ENCODE assay signal across 12 mouse cellular contexts in genomic region chr13:55495702-55496101, GRCm38 (mm10). TPM values are rescaled to one million over a fixed set of nuclear protein-coding genes. Genes with fewer than 3 reads are reported as not detected.
DNase-seq lines count a peak whose midpoint lies in the region; ATAC-seq lines count a peak whose summit lies in the region.
"Had no signal": no experiment of that assay in that cellular context is flagged by ENCODE, and none has a peak within 500 bp of the region (broad histone marks: within the 10 kb centered on the region; RNA-seq: fewer than 3 reads in every experiment).

No protein-coding gene starts in this region.

- no peak overlapping the region for H3K9ac ChIP-seq in hindbrain, embryonic 15.5 days
- H3K9ac ChIP-seq in neural tube, embryonic 15.5 days (replicated peaks), result 0 out of 2 replicates have a peak overlapping the region, but pooled peaks have one; percentile 14
- H3K9ac ChIP-seq: liver, embryonic 15.5 days had no signal

- no peak for ATAC-seq in cerebellum, adult (ENCODE audit: insufficient number of reproducible peaks, low FRiP score, low TSS enrichment)
- no peak for ATAC-seq in hindbrain, embryonic 15.5 days (ENCODE audit: low FRiP score, low read depth)
- ATAC-seq in neural tube, embryonic 15.5 days (ENCODE audit: low FRiP score), result no peak
- ATAC-seq: inflammation-experienced regulatory T-cells, adult 6 months had no signal

- H3K27ac ChIP-seq in hindbrain, embryonic 15.5 days (replicated peaks), result peak overlapping the region; percentile 7; the same call in 1 of the 2 replicates
- H3K27ac ChIP-seq in neural tube, embryonic 15.5 days (replicated peaks), result 0 out of 2 replicates have a peak overlapping the region, but pooled peaks have one; percentile 25
- H3K27ac ChIP-seq: kidney, postnatal 0 days; limb, embryonic 10.5 days; liver, embryonic 15.5 days had no signal

- 15% methylated on average over 4 of the region's 4 CpGs for WGBS in hindbrain, embryonic 15.5 days
- WGBS in neural tube, embryonic 15.5 days, result 31% methylated on average over 4 of the region's 4 CpGs

- intact Hi-C loops in left cerebral cortex, postnatal 4 days (cut with DNase I), result no loop called here
- intact Hi-C loops in left cerebral cortex, postnatal 36 days (cut with DNase I), result no loop called here
- intact Hi-C loops in gastrocnemius, postnatal 36 days (cut with DNase I), result loop anchor here (1.0 kb wide), 1 partner anchor 11 kb away; no protein-coding TSS in a partner anchor

- no peak overlapping the region for H3K4me2 ChIP-seq in hindbrain, embryonic 15.5 days
- H3K4me2 ChIP-seq in neural tube, embryonic 15.5 days, result no peak overlapping the region
- H3K4me2 ChIP-seq: liver, embryonic 15.5 days had no signal

- peaks cover 4% of the 10 kb centered on the region; the same call in 1 of the 2 replicates for H3K36me3 ChIP-seq in hindbrain, embryonic 15.5 days
- peaks cover 16% of the 10 kb centered on the region; the same call in 1 of the 2 replicates for H3K36me3 ChIP-seq in neural tube, embryonic 15.5 days

- H3K4me3 ChIP-seq in hindbrain, embryonic 15.5 days, result no peak overlapping the region
- H3K4me3 ChIP-seq in neural tube, embryonic 15.5 days (replicated peaks), result no peak overlapping the region
- H3K4me3 ChIP-seq: limb, embryonic 10.5 days; liver, embryonic 15.5 days had no signal

- H3K27me3 ChIP-seq in hindbrain, embryonic 15.5 days, result no peaks in the 10 kb centered on the region
- no peaks in the 10 kb centered on the region for H3K27me3 ChIP-seq in neural tube, embryonic 15.5 days (replicated peaks)

- H3K4me1 ChIP-seq in hindbrain, embryonic 15.5 days (replicated peaks), result peaks cover 28% of the 10 kb centered on the region
- peaks cover 23% of the 10 kb centered on the region for H3K4me1 ChIP-seq in neural tube, embryonic 15.5 days

- no peaks in the 10 kb centered on the region for H3K9me3 ChIP-seq in hindbrain, embryonic 15.5 days
- no peaks in the 10 kb centered on the region for H3K9me3 ChIP-seq in neural tube, embryonic 15.5 days (replicated peaks)
- H3K9me3 ChIP-seq: limb, embryonic 10.5 days; liver, embryonic 15.5 days had no signal

- DNase-seq in cerebellum, postnatal 14 days, result peak; percentile 64 to 68
- peak; percentile 64 for DNase-seq in left cerebral cortex, postnatal 4 days
- DNase-seq in left cerebral cortex, postnatal 36 days (ENCODE audit: low spot score in 2 of 2), result no peak
- DNase-seq in thymus, postnatal 10 days (ENCODE audit: low spot score in 2 of 2), result no peak
- DNase-seq in gastrocnemius, postnatal 36 days, result no peak

RNA-seq across cellular contexts. Expression of gene Dbn1, which starts 7.8 kb away (rescaled TPM):
- total RNA-seq in left cerebral cortex, postnatal 4 days (2021), result 100 to 1,000 TPM; 623 to 643 TPM
- total RNA-seq in left cerebral cortex, postnatal 36 days (2021), result 100 to 1,000 TPM; 247 to 314 TPM
- polyA plus RNA-seq in hindbrain, embryonic 15.5 days (2015; fragmentation: Nextera tagmentation; extraction: Ambion mirVana), result 498 and 572 TPM in 2 replicates
- polyA plus RNA-seq in neural tube, embryonic 15.5 days (2015; fragmentation: Nextera tagmentation; extraction: Ambion mirVana), result 389 and 450 TPM in 2 replicates
- total RNA-seq in gastrocnemius, postnatal 36 days (2021), result 1 to 10 TPM; 7.7 TPM

RNA-seq across cellular contexts. Expression of gene Pdlim7, which starts 17.8 kb away (rescaled TPM):
- 10 to 100 TPM; 62.5 to 66.8 TPM for total RNA-seq in left cerebral cortex, postnatal 4 days (2021)
- 100 to 1,000 TPM in 1 of 2 experiments, 10 to 100 TPM in 1; 82.1 to 101 TPM for total RNA-seq in left cerebral cortex, postnatal 36 days (2021)
- polyA plus RNA-seq in hindbrain, embryonic 15.5 days (2015; fragmentation: Nextera tagmentation; extraction: Ambion mirVana), result 158 and 171 TPM in 2 replicates
- polyA plus RNA-seq in neural tube, embryonic 15.5 days (2015; fragmentation: Nextera tagmentation; extraction: Ambion mirVana), result 169 and 176 TPM in 2 replicates
- 100 to 1,000 TPM; 605 to 719 TPM for total RNA-seq in gastrocnemius, postnatal 36 days (2021)

RNA-seq across cellular contexts. Expression of gene Prr7, which starts 31.6 kb away (rescaled TPM):
- total RNA-seq in left cerebral cortex, postnatal 4 days (2021), result 10 to 100 TPM; 86.0 to 87.5 TPM
- total RNA-seq in left cerebral cortex, postnatal 36 days (2021), result 10 to 100 TPM; 81.8 to 82.1 TPM
- 4.6 and 5.1 TPM in 2 replicates for polyA plus RNA-seq in hindbrain, embryonic 15.5 days (2015; fragmentation: Nextera tagmentation; extraction: Ambion mirVana)
- 4.2 and 5.8 TPM in 2 replicates for polyA plus RNA-seq in neural tube, embryonic 15.5 days (2015; fragmentation: Nextera tagmentation; extraction: Ambion mirVana)
- total RNA-seq in gastrocnemius, postnatal 36 days (2021), result under 1 TPM; 0.62 to 0.77 TPM
- polyA plus RNA-seq: liver, embryonic 15.5 days had no signal

RNA-seq across cellular contexts. Expression of gene Dok3, which starts 33.4 kb away (rescaled TPM):
- total RNA-seq in left cerebral cortex, postnatal 4 days (2021), result 1 to 10 TPM; 6.4 to 7.2 TPM
- total RNA-seq in left cerebral cortex, postnatal 36 days (2021), result 10 to 100 TPM in 1 of 2 experiments, 1 to 10 TPM in 1; 5.5 to 14.0 TPM
- polyA plus RNA-seq in hindbrain, embryonic 15.5 days (2015; fragmentation: Nextera tagmentation; extraction: Ambion mirVana), result 5.2 and 5.3 TPM in 2 replicates
- 4.2 and 4.6 TPM in 2 replicates for polyA plus RNA-seq in neural tube, embryonic 15.5 days (2015; fragmentation: Nextera tagmentation; extraction: Ambion mirVana)
- total RNA-seq in gastrocnemius, postnatal 36 days (2021), result 1 to 10 TPM in 1 of 2 experiments, under 1 TPM in 1; 0.74 to 1.2 TPM

RNA-seq across cellular contexts. Expression of gene Ddx41, which starts 40.8 kb away (rescaled TPM):
- total RNA-seq in left cerebral cortex, postnatal 4 days (2021), result 10 to 100 TPM; 51.6 to 56.5 TPM
- 10 to 100 TPM; 53.1 to 63.9 TPM for total RNA-seq in left cerebral cortex, postnatal 36 days (2021)
- 54.5 and 58.8 TPM in 2 replicates for polyA plus RNA-seq in hindbrain, embryonic 15.5 days (2015; fragmentation: Nextera tagmentation; extraction: Ambion mirVana)
- 48.8 and 53.1 TPM in 2 replicates for polyA plus RNA-seq in neural tube, embryonic 15.5 days (2015; fragmentation: Nextera tagmentation; extraction: Ambion mirVana)
- 10 to 100 TPM in 1 of 2 experiments, 1 to 10 TPM in 1; 9.3 to 10.3 TPM for total RNA-seq in gastrocnemius, postnatal 36 days (2021)

Comparison
In these comparisons a context has a peak if more than half of its experiments do, and no peak if none do; other contexts are left out.
1. DNase-seq: peak in cerebellum, postnatal 14 days (2 of 2) and left cerebral cortex, postnatal 4 days (single experiment); none in left cerebral cortex, postnatal 36 days (0 of 2), thymus, postnatal 10 days (0 of 2) and gastrocnemius, postnatal 36 days (0 of 2).
2. RNA of gene Dbn1, which starts 7.8 kb away (total RNA-seq): 623 to 643 TPM in left cerebral cortex, postnatal 4 days and 247 to 314 TPM in left cerebral cortex, postnatal 36 days; 7.7 TPM in gastrocnemius, postnatal 36 days; every median in the first group is over 10 times any median in the second.
3. RNA of gene Pdlim7, which starts 17.8 kb away (total RNA-seq): 605 to 719 TPM in gastrocnemius, postnatal 36 days; 82.1 to 101 TPM in left cerebral cortex, postnatal 36 days and 62.5 to 66.8 TPM in left cerebral cortex, postnatal 4 days; every median in the first group is over 4 times any median in the second.
4. RNA of gene Prr7, which starts 31.6 kb away (total RNA-seq): 86.0 to 87.5 TPM in left cerebral cortex, postnatal 4 days and 81.8 to 82.1 TPM in left cerebral cortex, postnatal 36 days; 0.62 to 0.77 TPM in gastrocnemius, postnatal 36 days; every median in the first group is over 10 times any median in the second.